Mouse (Mus musculus) heart, postnatal 0 days (tissue): Measurements from ENCODE around the gene Olfr97. TPM values are rescaled to one million over a fixed set of nuclear protein-coding genes. Genes with fewer than 3 reads are reported as not detected.

Source experiments
- ATAC-seq: fragments of 200-750 bp; cut with Nextera tagmentation; 2 replicates; pipeline ENCODE4 v1.8.0; 2017; ENCODE audit warnings: low read depth, moderate number of reproducible peaks, moderate library complexity; ENCODE audit not compliant: insufficient read depth
- DNase-seq: peaks from one replicate; pipeline ENCODE4 v3.0.0-alpha.2; 2016; ENCODE audit warnings: low spot score
- H3K27ac ChIP-seq: fragments of 300-500 bp; sonication (generic); 2 replicates; pipeline ENCODE4 v1.5.1; 2014; ENCODE audit warnings: low read depth, mild to moderate bottlenecking
- H3K27me3 ChIP-seq: fragments of 300-500 bp; sonication (generic); 2 replicates; pipeline ENCODE4 v1.6.1; 2014; ENCODE audit warnings: low read length, mixed read lengths; ENCODE audit not compliant: control insufficient read depth, insufficient read depth
- H3K36me3 ChIP-seq: fragments of 300-500 bp; sonication (generic); replicated peaks from 2 replicates; pipeline ENCODE4 v1.6.1; 2014; ENCODE audit warnings: low read length, mixed read lengths; ENCODE audit not compliant: control insufficient read depth, insufficient read depth
- H3K4me1 ChIP-seq: fragments of 300-500 bp; sonication (generic); 2 replicates; pipeline ENCODE4 v1.6.1; 2014; ENCODE audit warnings: antibody characterized with exemption; ENCODE audit not compliant: control insufficient read depth, insufficient read depth
- H3K4me2 ChIP-seq: fragments of 300-500 bp; sonication (generic); 2 replicates; pipeline ENCODE4 v1.6.1; 2014; ENCODE audit warnings: low read depth, mild to moderate bottlenecking, low read length, moderate library complexity
- H3K4me3 ChIP-seq: fragments of 300-500 bp; sonication (generic); 2 replicates; pipeline ENCODE4 v1.5.1; 2014; ENCODE audit warnings: low read depth, low read length
- H3K9ac ChIP-seq: fragments of 300-500 bp; sonication (generic); replicated peaks from 2 replicates; pipeline ENCODE4 v1.6.1; 2014; ENCODE audit warnings: low read depth, low read length, mixed read lengths
- H3K9me3 ChIP-seq: fragments of 300-500 bp; sonication (generic); replicated peaks from 2 replicates; pipeline ENCODE4 v1.6.1; 2016; ENCODE audit warnings: low read length; ENCODE audit not compliant: control insufficient read depth
- CTCF ChIP-seq: IDR thresholded peaks from 2 replicates; pipeline ENCODE4 v1.5.1; 2016; ENCODE audit warnings: antibody characterized with exemption, control low read depth, low read depth
- EP300 ChIP-seq: IDR thresholded peaks from 2 replicates; pipeline ENCODE4 v1.6.1; 2016; ENCODE audit warnings: antibody characterized with exemption, low read depth
- WGBS: fragments of 180-500 bp; shearing (Covaris S2); extraction: QIAGEN DNeasy Blood & Tissue Kit; methylation state at CpG from one replicate; pipeline ENCODE4 v1.1.7; 2014; 5-methylcytosine and 5-hydroxymethylcytosine counted together
- polyA plus RNA-seq: library from polyadenylated mRNA; unstranded; fragments of >200 nt; fragmentation: Nextera tagmentation; extraction: Ambion mirVana; gene quantifications from 2 replicates; pipeline ENCODE4 v1.2.1, GENCODE M21; 2015
- total RNA-seq: library from RNA; depleted of rRNA; stranded (reverse); fragments of >200 nt; gene quantifications from 2 replicates; pipeline ENCODE4 v1.2.3, GENCODE M21; 2014; ENCODE audit warnings: low replicate concordance

Olfr97 gene
- total and polyA plus RNA-seq, 2 experiments from 2014 or later = not detected

DNA sequence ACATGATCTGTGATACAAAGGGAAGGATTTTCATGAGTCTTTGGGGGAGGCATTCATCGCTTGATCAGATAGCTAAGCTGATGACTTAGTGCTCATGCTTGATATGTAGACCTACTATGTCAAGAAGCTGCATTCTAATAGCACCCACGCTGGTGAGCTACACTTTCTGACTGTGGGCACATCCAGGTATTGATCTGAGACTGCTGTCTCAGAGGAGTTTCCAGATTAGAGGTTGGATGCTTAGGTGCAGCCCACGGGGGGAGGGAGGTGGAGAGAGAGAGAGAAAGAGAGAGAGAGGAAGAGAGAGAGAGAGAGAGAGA is 33.3 kb downstream of the Olfr97 start:
- WGBS = 24% methylated on average over 3 of the region's 3 CpGs
- no peak overlapping the region for H3K4me3 ChIP-seq
- DNase-seq (no peak), ATAC-seq (no peak)
- H3K36me3 ChIP-seq = no peaks in the 10 kb centered on the region
- peaks cover 2% of the 10 kb centered on the region; the same call in 1 of the 2 replicates for H3K27me3 ChIP-seq
- no peak overlapping the region for H3K4me2 ChIP-seq
- H3K27ac ChIP-seq = no peak overlapping the region
- no peaks in the 10 kb centered on the region for H3K4me1 ChIP-seq
- TF ChIP-seq EP300 (no peak), CTCF (no peak)
- H3K9ac ChIP-seq = no peak overlapping the region
- no peaks in the 10 kb centered on the region for H3K9me3 ChIP-seq

- Histone ChIP-seq H3K9ac (no peak overlapping the region), H3K4me3 (no peak overlapping the region), H3K4me2 (no peak overlapping the region), H3K36me3 (no peaks in the 10 kb centered on the region), H3K9me3 (no peaks in the 10 kb centered on the region), H3K4me1 (no peaks in the 10 kb centered on the region), H3K27me3 (peaks cover 7% of the 10 kb centered on the region), H3K27ac (no peak overlapping the region)
- DNase-seq = peak; percentile 79
- ATAC-seq = peak; percentile 73; the same call in 1 of the 2 replicates
- TF ChIP-seq EP300 = no peak
- peak; percentile 100 for TF ChIP-seq CTCF
- WGBS = under 1% methylated on average over 4 of the region's 4 CpGs
Measured at GRCm38 (mm10) chr17:37203206-37203916, 33.8 kb downstream of the Olfr97 start.

GRCm38 (mm10) chr17:37200894-37201293 is 36.2 kb downstream of the Olfr97 start, which contains the start of gene Olfr94:
TSS of gene Olfr94 (minus strand) at chr17:37200994.
- DNase-seq (no peak), ATAC-seq (no peak)
- Histone ChIP-seq H3K36me3 (no peaks in the 10 kb centered on the region), H3K27me3 (peaks cover 32% of the 10 kb centered on the region), H3K9ac (no peak within 1 kb of the TSS), H3K4me3 (no peak within 1 kb of the TSS), H3K9me3 (no peaks in the 10 kb centered on the region), H3K4me1 (no peaks in the 10 kb centered on the region), H3K4me2 (no peak within 1 kb of the TSS), H3K27ac (no peak within 1 kb of the TSS)
- 60% methylated on average over 2 of the region's 2 CpGs for WGBS
- TF ChIP-seq CTCF = no peak
- TF ChIP-seq EP300 = no peak

DNA sequence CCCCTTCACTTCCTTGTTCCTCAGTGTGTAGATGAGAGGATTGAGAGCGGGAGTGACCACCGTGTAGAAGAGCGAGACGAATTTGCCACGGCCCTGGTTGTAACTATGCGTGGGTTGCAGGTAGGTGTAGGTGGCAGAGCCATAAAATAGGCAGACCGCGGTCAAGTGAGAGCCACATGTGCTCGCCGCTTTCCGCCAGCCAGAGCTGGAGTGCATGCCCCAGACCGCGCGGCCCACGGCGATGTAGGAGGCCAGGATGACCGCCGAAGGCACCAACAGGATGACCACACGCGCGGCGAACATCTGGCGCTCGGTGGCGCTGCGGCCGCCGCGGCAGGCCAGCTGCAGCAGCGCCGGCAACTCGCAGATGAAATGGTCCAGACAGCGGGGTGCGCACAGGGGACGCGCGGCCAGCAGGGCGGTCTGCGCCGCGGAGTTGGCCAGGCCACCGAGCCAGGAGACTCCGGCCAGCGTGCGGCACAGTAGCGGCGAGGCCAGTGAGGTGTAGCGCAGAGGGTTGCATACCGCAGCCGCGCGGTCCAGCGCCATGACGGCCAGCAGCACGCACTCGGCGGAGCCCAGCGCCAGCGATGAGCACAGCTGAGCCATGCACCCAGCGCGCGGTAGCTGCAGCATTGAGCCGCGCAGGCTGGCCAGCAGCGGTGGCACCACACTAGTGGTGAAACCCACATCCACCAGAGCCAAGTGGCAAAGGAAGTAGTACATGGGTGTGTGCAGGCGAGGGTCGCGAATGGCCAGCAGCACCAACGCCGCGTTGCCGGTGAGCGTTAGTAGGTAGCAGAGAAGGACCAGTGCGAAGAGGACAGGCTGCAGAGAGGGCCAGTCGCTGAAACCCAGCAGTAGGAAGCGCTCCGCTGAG is 40.0 kb downstream of the Olfr97 start:
- Histone ChIP-seq H3K27me3 (peaks cover 42% of the 10 kb centered on the region), H3K4me2 (peak overlapping the region; percentile 75), H3K27ac (no peak overlapping the region), H3K4me1 (no peaks in the 10 kb centered on the region), H3K36me3 (no peaks in the 10 kb centered on the region), H3K9me3 (no peaks in the 10 kb centered on the region), H3K9ac (no peak overlapping the region), H3K4me3 (peak overlapping the region; percentile 41)
- DNase-seq (no peak), ATAC-seq (peak; percentile 47; the same call in 1 of the 2 replicates)
- 1% methylated on average over 77 of the region's 77 CpGs for WGBS
- TF ChIP-seq CTCF = no peak

DNA sequence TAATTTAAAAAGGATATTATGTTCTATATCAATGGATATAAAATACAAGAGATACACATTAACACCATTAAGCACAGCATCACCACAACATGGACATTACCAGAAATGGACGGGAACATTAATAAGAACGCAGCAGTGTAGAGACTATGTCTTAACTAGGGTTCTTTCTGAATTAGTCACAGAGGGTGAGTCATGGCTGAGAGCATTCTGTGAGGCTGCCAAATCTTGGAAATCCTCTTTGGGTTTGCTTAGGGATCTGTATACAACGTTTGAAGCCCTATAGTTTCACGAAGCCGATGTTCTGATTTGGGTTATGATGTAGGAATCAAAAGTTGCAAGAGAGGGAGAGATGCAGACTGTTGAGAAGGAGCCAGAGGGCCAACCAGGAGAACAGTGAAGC is 42.3 kb downstream of the Olfr97 start:
- H3K4me3 ChIP-seq = no peak overlapping the region
- H3K4me1 ChIP-seq = no peaks in the 10 kb centered on the region
- ATAC-seq = no peak
- no peak overlapping the region for H3K27ac ChIP-seq
- peaks cover 42% of the 10 kb centered on the region for H3K27me3 ChIP-seq
- no peak overlapping the region for H3K4me2 ChIP-seq
- H3K9ac ChIP-seq = no peak overlapping the region
- no peaks in the 10 kb centered on the region for H3K36me3 ChIP-seq
- no peaks in the 10 kb centered on the region for H3K9me3 ChIP-seq
- 61% methylated on average over 5 of the region's 5 CpGs for WGBS
- no peak for DNase-seq
- TF ChIP-seq EP300 = no peak
- no peak for TF ChIP-seq CTCF
